Mouse (Mus musculus): ENCODE measurements around the gene Lrpap1.

Gene Lrpap1

DNA sequence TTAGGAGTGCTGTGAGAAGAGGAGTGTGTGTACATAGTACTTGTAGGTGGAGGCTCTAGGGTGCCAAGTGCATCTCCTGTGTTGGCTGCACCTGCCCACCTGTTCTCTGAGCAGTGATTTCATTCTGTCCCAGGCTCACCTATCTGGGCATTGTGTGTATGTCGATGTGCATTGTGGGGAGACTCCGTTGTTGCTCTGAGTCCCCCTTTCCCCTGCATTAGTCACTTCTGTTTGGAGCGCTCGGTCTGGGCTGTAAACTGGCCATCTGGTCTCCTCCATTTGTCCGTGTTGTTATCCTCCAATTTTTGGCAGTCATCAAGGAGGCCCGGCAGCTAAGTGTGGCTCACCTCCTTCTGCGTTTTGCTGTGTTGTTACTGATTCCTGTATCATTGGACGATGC lies 14.5 kb upstream of the Lrpap1 start:
- in situ Hi-C loops (cut with MboI), result no loop called here

DNA sequence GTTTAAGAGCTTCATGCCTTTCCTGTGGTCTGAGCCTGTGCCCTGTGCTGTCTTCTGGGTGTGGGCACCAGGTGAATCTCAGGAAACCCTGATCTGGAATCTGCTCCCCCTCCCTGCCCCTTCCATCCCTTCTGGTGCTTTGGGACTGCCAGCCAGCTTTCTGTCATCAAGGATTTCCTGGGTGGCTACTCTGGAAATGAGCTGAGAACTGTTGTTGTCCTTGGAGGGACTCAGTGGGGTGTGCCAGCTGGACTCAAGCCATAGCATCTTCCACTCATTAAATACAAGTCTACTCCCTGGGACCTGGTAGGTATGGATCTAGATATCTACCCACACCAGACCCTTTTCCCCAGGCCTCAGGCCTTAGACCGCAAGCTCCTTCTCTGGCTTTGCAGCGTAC lies 12.9 kb upstream of the Lrpap1 start:
- in situ Hi-C loops (cut with MboI), result no loop called here

GRCm38 (mm10) chr5:35117633-35118032 lies 12.1 kb upstream of the Lrpap1 start:
- in situ Hi-C loops (cut with MboI), result no loop called here

DNA sequence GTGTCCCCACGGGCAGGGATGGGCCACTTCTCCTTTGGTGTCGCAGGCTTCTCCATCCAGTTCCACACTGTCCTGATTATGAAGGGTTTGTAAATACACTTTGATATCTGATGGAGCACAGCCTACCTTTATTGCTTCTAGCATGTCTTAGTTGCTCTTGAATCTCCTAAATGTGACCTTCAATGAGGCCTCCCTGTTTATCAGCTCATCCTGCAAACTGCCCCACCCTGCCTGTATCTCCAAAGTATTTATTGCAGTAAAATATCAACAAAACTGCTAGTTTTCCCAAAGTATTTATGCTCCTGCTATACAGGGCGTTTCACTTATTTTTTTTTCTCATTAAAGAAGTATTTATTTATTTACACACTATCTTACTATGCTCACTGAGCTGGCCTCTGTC lies 10.4 kb upstream of the Lrpap1 start:
- in situ Hi-C loops (cut with MboI), result no loop called here

DNA sequence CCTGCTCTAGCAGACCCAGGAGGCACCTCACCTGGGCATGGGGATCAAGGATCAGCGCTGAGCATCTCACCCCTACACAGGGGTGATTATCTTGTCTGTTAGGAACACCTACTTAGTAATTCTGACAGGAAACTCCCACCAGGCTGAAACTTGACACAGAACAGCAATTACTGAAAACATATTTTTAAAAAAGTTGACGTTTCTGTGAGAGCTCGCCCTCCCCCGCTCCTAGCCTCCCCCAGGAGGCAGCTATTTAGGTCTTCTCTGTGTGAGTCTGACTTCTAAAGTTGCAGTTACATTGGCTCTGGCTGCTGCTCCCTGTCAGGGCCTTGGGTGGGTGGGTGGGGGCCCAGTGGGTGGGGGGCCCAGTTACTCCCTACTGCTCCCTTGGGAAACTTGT lies 6.9 kb upstream of the Lrpap1 start:
- in situ Hi-C loops (cut with MboI), result no loop called here

DNA sequence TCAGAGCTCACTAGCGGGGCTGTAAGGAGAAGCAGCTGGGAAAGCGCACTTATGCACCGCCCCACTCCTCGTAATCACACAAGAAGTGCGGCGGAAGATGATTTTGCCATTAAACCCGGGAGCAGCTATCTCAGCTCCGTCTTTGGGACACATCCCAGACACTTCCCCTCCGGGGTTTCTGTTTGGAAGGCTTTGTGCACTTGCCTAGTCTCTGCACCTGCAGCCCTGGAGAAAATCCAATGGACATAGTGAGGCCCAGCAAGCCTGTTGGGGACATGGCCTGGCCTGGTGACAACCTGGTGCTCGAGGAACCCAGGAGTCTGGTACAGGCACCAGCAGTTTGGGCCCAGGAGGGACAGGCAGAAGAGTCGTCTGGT lies 344 bp upstream of the Lrpap1 start:
- in situ Hi-C loops (cut with MboI), result no loop called here

GRCm38 (mm10) chr5:35104183-35104959 lies 1.2 kb downstream of the Lrpap1 start:
- in situ Hi-C loops (cut with MboI), result no loop called here

- in situ Hi-C loops (cut with MboI), result no loop called here
Observed at GRCm38 (mm10) chr5:35103528-35103927, 2.0 kb downstream of the Lrpap1 start.

GRCm38 (mm10) chr5:35103086-35103485 lies 2.5 kb downstream of the Lrpap1 start:
- in situ Hi-C loops (cut with MboI), result no loop called here

DNA sequence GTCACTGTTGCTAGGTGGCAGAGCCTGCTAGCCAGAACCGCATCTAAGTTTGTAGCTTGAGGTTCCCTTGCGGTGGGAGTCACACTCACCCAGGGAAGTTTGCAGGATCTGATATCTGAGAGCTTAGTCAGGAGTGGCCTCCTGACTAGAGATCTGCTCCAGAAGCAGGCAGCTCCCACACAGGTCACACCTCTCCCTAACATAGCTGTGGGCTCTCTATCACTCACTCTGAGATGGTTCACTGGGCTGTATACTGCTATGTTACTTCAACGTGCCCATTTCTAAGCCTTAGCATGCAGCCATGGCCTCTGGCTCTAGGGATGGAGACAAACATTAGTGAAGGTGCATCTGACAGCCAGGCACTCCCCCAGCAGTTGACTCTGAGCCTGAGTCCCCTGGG lies 13.9 kb downstream of the Lrpap1 start:
- in situ Hi-C loops (cut with MboI), result no loop called here

- in situ Hi-C loops (cut with MboI), result no loop called here
Observed at GRCm38 (mm10) chr5:35089614-35089963, 16.0 kb downstream of the Lrpap1 start.

DNA sequence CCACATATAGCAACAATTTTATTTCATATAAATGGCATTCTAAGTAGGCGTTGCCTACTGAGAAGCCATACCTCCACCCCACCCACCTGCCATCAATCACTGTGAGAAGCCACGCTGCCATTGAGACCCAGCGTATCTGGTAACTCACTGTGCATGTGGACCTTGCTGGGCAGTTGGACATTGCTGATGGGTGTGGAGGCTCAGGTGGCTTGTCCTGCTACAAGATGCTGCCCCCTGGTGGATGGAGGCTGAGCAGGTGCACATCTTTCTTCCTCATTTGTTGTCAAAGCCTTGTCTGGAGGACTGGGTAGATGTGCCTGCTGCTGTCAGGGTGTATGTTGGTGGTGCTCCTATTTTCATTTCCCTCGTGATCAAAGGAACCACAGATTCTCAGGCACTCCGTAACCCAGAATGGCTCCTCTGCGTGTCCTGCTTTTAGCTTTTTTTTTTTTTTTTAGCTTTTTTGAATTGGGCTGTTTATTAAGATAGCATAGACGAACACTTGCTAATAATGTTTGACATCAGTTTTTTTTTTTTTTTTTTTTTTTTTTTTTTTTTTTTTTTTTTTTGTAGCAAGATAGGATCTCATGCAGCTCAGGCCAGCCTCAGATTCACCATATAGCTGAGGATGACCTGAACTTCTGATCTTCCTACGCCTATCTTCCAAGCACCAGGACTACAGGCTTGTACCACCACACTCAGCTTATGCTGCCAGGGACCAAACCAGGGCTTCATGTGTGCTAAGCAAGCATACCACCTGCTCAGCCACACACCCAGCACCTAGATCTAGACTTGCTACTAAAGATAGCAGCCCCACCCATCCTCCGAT lies 16.6 kb downstream of the Lrpap1 start:
- in situ Hi-C loops (cut with MboI), result no loop called here

DNA sequence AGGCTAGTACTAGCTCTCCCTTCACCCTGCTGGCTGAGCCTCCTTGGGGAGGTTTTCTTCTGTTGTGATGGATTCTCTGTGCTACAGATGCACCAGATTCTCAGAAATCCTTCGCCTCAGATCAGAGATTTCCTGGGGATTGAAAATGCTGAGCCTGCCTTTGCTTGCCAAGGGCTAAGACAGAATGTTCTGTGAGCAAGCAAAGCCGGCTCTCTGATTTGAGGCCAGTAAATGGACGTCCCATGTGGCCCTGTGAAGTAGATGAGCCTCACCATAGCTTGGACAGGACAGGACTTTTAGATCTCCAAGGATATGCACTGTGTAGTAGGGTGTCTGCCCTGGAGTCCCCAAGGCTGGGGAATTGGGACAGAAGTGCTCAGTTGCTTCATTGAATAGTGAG lies 20.7 kb downstream of the Lrpap1 start:
- in situ Hi-C loops (cut with MboI), result no loop called here

GRCm38 (mm10) chr5:35079101-35079500 lies 26.5 kb downstream of the Lrpap1 start:
- in situ Hi-C loops (cut with MboI), result no loop called here

- in situ Hi-C loops (cut with MboI), result no loop called here
Observed at GRCm38 (mm10) chr5:35076369-35076768, 29.2 kb downstream of the Lrpap1 start.

DNA sequence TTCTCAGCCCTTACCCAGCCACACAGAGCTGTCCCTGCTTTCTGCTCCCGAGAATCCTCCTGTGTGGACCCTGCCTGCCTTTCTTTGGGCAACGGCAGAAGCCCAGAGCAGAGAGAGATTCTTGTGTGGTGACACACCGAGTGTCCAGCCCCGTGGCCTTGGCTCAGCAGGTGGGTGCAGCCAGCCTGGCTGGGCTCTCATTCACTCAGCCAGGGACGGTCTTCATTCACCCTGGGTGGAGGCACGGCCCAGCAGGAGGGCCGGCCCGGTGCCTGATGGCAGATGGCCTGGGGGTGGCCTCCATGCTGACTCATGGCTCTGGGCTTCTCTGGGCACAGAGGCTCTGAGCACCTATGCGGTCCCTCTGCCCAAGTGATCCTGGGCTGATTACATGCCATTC lies 31.6 kb downstream of the Lrpap1 start:
- in situ Hi-C loops (cut with MboI), result no loop called here

GRCm38 (mm10) chr5:35073235-35073634 lies 32.3 kb downstream of the Lrpap1 start:
- in situ Hi-C loops (cut with MboI), result no loop called here

DNA sequence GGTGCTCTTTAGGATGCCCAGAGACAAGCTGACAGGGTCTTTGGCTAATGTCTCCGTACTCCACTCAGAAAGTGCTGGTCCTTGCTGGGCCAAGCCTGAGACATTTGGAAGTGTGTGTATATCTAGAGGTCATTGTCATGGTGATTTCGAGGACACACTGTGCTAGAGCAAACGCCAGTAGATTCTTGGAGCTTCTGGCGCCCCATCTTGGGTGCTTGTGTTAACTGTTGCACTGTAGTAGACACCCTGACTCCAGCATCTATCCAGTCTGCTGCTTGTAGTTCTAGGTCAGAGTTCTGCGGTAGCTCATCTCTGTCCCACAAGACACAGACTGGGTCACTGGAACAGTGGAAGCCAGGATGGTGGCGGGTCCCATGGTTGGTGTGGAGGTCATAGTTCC lies 33.7 kb downstream of the Lrpap1 start:
- in situ Hi-C loops (cut with MboI), result no loop called here

- in situ Hi-C loops (cut with MboI), result no loop called here
Observed at GRCm38 (mm10) chr5:35070953-35071352, 34.6 kb downstream of the Lrpap1 start.

DNA sequence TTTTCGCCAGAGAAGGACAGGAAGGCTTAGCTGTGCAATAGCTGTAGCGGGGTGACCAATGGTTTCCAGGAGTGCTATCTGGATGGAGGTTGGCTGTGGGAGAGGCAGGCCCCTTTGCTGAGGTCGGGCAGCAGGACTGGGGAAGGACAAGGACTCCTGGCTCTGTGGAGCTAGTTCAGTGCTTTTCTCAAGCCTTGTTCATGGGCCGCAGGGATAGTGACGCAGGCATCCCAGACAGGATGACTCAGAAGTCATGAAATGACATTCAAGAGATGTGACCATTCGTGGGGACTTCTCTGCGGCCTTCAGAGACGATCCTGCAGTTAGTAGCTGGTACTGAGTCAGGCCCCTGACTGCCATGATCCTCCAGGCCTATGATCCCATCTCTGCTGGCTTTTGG lies 35.3 kb downstream of the Lrpap1 start:
- in situ Hi-C loops (cut with MboI), result no loop called here

GRCm38 (mm10) chr5:35069841-35070240 lies 35.7 kb downstream of the Lrpap1 start:
- in situ Hi-C loops (cut with MboI), result no loop called here

DNA sequence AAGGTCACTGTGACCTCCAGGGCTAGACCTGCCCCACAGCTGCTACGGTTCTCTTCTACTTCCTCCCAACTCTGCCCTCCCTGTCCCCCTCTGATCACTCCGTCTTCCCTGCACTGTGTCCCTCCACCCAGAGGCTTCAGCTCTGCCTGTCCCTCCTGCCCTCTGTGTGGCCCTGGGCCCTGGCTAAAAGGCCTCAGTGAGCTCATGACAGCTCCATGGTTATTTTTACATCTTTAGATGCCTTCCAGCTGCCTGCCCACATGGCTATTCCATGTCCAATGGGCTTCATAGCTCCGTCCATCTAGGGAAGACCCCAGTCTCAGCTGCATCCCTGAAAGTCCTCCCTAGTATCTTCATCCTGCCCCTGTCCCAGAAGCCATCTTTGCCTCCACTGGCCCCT lies 45.5 kb downstream of the Lrpap1 start:
- in situ Hi-C loops (cut with MboI), result no loop called here

GRCm38 (mm10) chr5:35058216-35058615 lies 47.4 kb downstream of the Lrpap1 start:
- in situ Hi-C loops (cut with MboI), result no loop called here

GRCm38 (mm10) chr5:35057582-35057981 lies 48.0 kb downstream of the Lrpap1 start:
- in situ Hi-C loops (cut with MboI), result no loop called here

Data from mature B cell (primary cell).